In genomic region chr19:29481578-29481977, GRCm38 (mm10) we compare ENCODE assay signal across 35 mouse cellular contexts.
"Had no signal": no experiment of that assay in that cellular context is flagged by ENCODE, and none has a peak within 500 bp of the region (broad histone marks: within the 10 kb centered on the region; RNA-seq: fewer than 3 reads in every experiment).

No protein-coding gene starts in this region.

- H3K4me1 ChIP-seq: heart, embryonic 12.5 days; heart, embryonic 15.5 days; hindbrain, embryonic 15.5 days; intestine, embryonic 15.5 days; kidney, embryonic 15.5 days had no signal

- DNase-seq: heart, postnatal 10 days; heart, postnatal 14 days; heart, postnatal 36 days; heart, postnatal 4 days; kidney, adult 11 months; kidney, adult 18-20 months; kidney, adult 2 months; kidney, adult 8-10 months; kidney, adult 9 months; kidney, postnatal 10 days; kidney, postnatal 14 days; kidney, postnatal 25 days; kidney, postnatal 36 days; kidney, postnatal 4 days; layer of hippocampus, adult 9-11 months; layer of hippocampus, postnatal 36 days had no signal

- H3K4me3 ChIP-seq: heart, embryonic 10.5 days; heart, embryonic 12.5 days; heart, embryonic 13.5 days; heart, embryonic 15.5 days; hindbrain, embryonic 10.5 days; hindbrain, embryonic 12.5 days; hindbrain, embryonic 13.5 days; hindbrain, embryonic 15.5 days; intestine, embryonic 15.5 days; kidney, embryonic 15.5 days; layer of hippocampus, adult 2 months had no signal

- H3K9me3 ChIP-seq: heart, embryonic 10.5 days; heart, embryonic 12.5 days; heart, embryonic 13.5 days; heart, embryonic 15.5 days; hindbrain, embryonic 10.5 days; hindbrain, embryonic 12.5 days; hindbrain, embryonic 13.5 days; hindbrain, embryonic 15.5 days; intestine, embryonic 15.5 days; kidney, embryonic 15.5 days had no signal

- ATAC-seq: hindbrain, embryonic 16.5 days; hindbrain, postnatal 0 days; inflammation-experienced regulatory T-cells, adult 6 months; intestine, embryonic 15.5 days; intestine, embryonic 16.5 days; intestine, postnatal 0 days had no signal

- H3K27me3 ChIP-seq: heart, embryonic 12.5 days; heart, embryonic 13.5 days; heart, embryonic 15.5 days; hindbrain, embryonic 12.5 days; hindbrain, embryonic 13.5 days; hindbrain, embryonic 15.5 days; intestine, embryonic 15.5 days; kidney, embryonic 15.5 days had no signal

- H3K27ac ChIP-seq: heart, embryonic 10.5 days; heart, embryonic 13.5 days; heart, embryonic 15.5 days; hindbrain, embryonic 12.5 days; hindbrain, embryonic 13.5 days; hindbrain, embryonic 14.5 days; hindbrain, embryonic 15.5 days; hindbrain, postnatal 0 days; intestine, embryonic 15.5 days; kidney, embryonic 15.5 days; kidney, postnatal 0 days; layer of hippocampus, adult 2 months had no signal

- H3K4me2 ChIP-seq: heart, embryonic 11.5 days; heart, embryonic 12.5 days; heart, embryonic 13.5 days; heart, embryonic 15.5 days; hindbrain, embryonic 12.5 days; hindbrain, embryonic 13.5 days; hindbrain, embryonic 14.5 days; hindbrain, embryonic 15.5 days; intestine, embryonic 15.5 days; kidney, embryonic 15.5 days had no signal

- H3K9ac ChIP-seq: heart, embryonic 12.5 days; heart, embryonic 13.5 days; heart, embryonic 15.5 days; hindbrain, embryonic 12.5 days; hindbrain, embryonic 13.5 days; hindbrain, embryonic 14.5 days; hindbrain, embryonic 15.5 days; intestine, embryonic 15.5 days; kidney, embryonic 15.5 days had no signal

- H3K36me3 ChIP-seq: heart, embryonic 10.5 days; heart, embryonic 12.5 days; heart, embryonic 13.5 days; heart, embryonic 15.5 days; hindbrain, embryonic 10.5 days; hindbrain, embryonic 12.5 days; hindbrain, embryonic 13.5 days; hindbrain, embryonic 15.5 days; intestine, embryonic 15.5 days; kidney, embryonic 15.5 days had no signal
